Mouse (Mus musculus) cortical plate, adult 2 months (tissue): ENCODE measurements around the gene Pycr1.

Experiments
- CTCF ChIP-seq: fragments of 200-500 bp; IDR thresholded peaks from 2 replicates; pipeline ENCODE4 v1.5.1; 2011; ENCODE audit warnings: mild to moderate bottlenecking, control low read depth, low read length; ENCODE audit not compliant: insufficient read depth; ENCODE audit errors: extremely low read depth
- POLR2A ChIP-seq: fragments of 200-500 bp; IDR thresholded peaks from 2 replicates; pipeline ENCODE4 v1.6.1; 2011; ENCODE audit warnings: mild to moderate bottlenecking, low read length, control low read depth; ENCODE audit not compliant: insufficient read depth; ENCODE audit errors: extremely low read depth

DNA sequence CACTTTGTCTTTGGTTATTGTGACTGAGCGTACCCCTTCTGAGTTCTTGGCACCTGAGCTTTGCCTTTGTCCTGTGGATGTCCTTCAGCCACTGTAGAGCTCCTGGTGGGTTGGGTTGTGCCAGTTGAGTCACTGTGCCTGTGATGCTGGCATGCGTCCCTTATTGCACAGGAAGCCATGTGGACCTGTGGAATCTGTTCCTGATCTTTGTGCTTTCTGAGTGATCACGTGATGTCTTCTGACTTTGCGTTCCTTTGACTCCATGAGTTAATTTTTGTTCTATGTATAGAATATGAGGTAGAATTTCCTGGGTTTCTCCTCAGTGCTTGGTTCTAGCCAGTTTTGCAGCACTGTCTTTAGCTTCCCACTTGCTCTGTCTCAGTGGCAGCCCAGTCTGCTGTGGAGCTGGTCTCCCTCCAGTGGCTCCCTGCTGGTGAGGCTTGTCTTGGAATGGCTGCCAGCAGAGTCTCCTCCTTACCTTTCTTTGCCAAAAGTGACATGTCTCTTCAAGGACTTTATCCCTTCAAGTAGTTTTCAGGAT lies 49.0 kb upstream of the Pycr1 start:
- TF ChIP-seq POLR2A (no peak), CTCF (no peak)
